Mouse (Mus musculus): ENCODE results near the gene Snrpb. TPM values are rescaled to one million over a fixed set of nuclear protein-coding genes. Genes with fewer than 3 reads are reported as not detected.
A peak's percentile ranks its signal among the peaks of the same experiment; 100 is the strongest.

Gene Snrpb
- total RNA-seq (2014; rRNA removed; ENCODE audit: low replicate concordance) (375 and 410 TPM in 2 replicates), polyA plus RNA-seq (2015; fragmentation: Nextera tagmentation; extraction: Ambion mirVana) (307 and 316 TPM in 2 replicates)

- peaks cover 27% of the 10 kb centered on the region for H3K36me3 ChIP-seq (replicated peaks; ENCODE audit: control insufficient read depth, insufficient read depth, low read length)
- ATAC-seq (ENCODE audit: insufficient read depth, low read depth) (peak; percentile 92), DNase-seq (ENCODE audit: low spot score) (peak; percentile 91)
- WGBS: under 1% methylated on average over 80 of the region's 81 CpGs
- peak within 1 kb of the TSS; percentile 95 for H3K27ac ChIP-seq (ENCODE audit: low read depth)
- peak within 1 kb of the TSS; percentile 97 for H3K4me3 ChIP-seq (ENCODE audit: low read depth, low read length)
- H3K27me3 ChIP-seq (ENCODE audit: control insufficient read depth, insufficient read depth, low read length): no peaks in the 10 kb centered on the region
- H3K9ac ChIP-seq (replicated peaks; ENCODE audit: low read depth, low read length): peak within 1 kb of the TSS; percentile 99
- peak within 1 kb of the TSS; percentile 80 for H3K4me2 ChIP-seq (ENCODE audit: low read depth, low read length)
- H3K4me1 ChIP-seq (ENCODE audit: control insufficient read depth, insufficient read depth): peaks cover 23% of the 10 kb centered on the region
- H3K9me3 ChIP-seq (replicated peaks; ENCODE audit: control insufficient read depth, low read length): no peaks in the 10 kb centered on the region
- TF ChIP-seq CTCF (IDR thresholded peaks at IDR 0.05; ENCODE audit: low read depth): no peak
- TF ChIP-seq EP300 (IDR thresholded peaks at IDR 0.05; ENCODE audit: low read depth): 0 out of 2 replicates have a peak, but pooled peaks have one; percentile 52
These were observed at the start of gene Snrpb for GRCm38 (mm10) chr2:130178706-130179506. Snrpb (minus strand) TSS chr2:130179403.

GRCm38 (mm10) chr2:130211581-130211980 lies 32.4 kb upstream of the Snrpb start:
- Histone ChIP-seq H3K4me2 (ENCODE audit: low read depth, low read length) (no peak overlapping the region), H3K36me3 (replicated peaks; ENCODE audit: control insufficient read depth, insufficient read depth, low read length) (no peaks in the 10 kb centered on the region), H3K27ac (ENCODE audit: low read depth) (no peak overlapping the region), H3K9me3 (replicated peaks; ENCODE audit: control insufficient read depth, low read length) (no peaks in the 10 kb centered on the region), H3K4me3 (ENCODE audit: low read depth, low read length) (no peak overlapping the region), H3K9ac (replicated peaks; ENCODE audit: low read depth, low read length) (no peak overlapping the region), H3K4me1 (ENCODE audit: control insufficient read depth, insufficient read depth) (no peaks in the 10 kb centered on the region), H3K27me3 (ENCODE audit: control insufficient read depth, insufficient read depth, low read length) (no peaks in the 10 kb centered on the region)
- DNase-seq (ENCODE audit: low spot score) (no peak), ATAC-seq (ENCODE audit: insufficient read depth, low read depth) (no peak)
- TF ChIP-seq CTCF (IDR thresholded peaks at IDR 0.05; ENCODE audit: low read depth) (no peak), EP300 (IDR thresholded peaks at IDR 0.05; ENCODE audit: low read depth) (no peak)
- whole genome bisulfite sequencing: 80% methylated on average over 2 of the region's 2 CpGs

- Histone ChIP-seq H3K27me3 (ENCODE audit: control insufficient read depth, insufficient read depth, low read length) (no peaks in the 10 kb centered on the region), H3K27ac (ENCODE audit: low read depth) (no peak overlapping the region), H3K36me3 (replicated peaks; ENCODE audit: control insufficient read depth, insufficient read depth, low read length) (no peaks in the 10 kb centered on the region), H3K9ac (replicated peaks; ENCODE audit: low read depth, low read length) (no peak overlapping the region), H3K4me1 (ENCODE audit: control insufficient read depth, insufficient read depth) (no peaks in the 10 kb centered on the region), H3K9me3 (replicated peaks; ENCODE audit: control insufficient read depth, low read length) (no peaks in the 10 kb centered on the region), H3K4me2 (ENCODE audit: low read depth, low read length) (no peak overlapping the region), H3K4me3 (ENCODE audit: low read depth, low read length) (no peak overlapping the region)
- no peak for DNase-seq (ENCODE audit: low spot score)
- ATAC-seq (ENCODE audit: insufficient read depth, low read depth): no peak
- TF ChIP-seq EP300 (IDR thresholded peaks at IDR 0.05; ENCODE audit: low read depth) (no peak), CTCF (IDR thresholded peaks at IDR 0.05; ENCODE audit: low read depth) (no peak)
- WGBS: 93% methylated on average over 3 of the region's 3 CpGs
These were observed 30.4 kb upstream of the Snrpb start for GRCm38 (mm10) chr2:130209636-130210035.

GRCm38 (mm10) chr2:130207996-130208395 lies 28.8 kb upstream of the Snrpb start:
- Histone ChIP-seq H3K4me1 (ENCODE audit: control insufficient read depth, insufficient read depth) (no peaks in the 10 kb centered on the region), H3K9ac (replicated peaks; ENCODE audit: low read depth, low read length) (no peak overlapping the region), H3K27me3 (ENCODE audit: control insufficient read depth, insufficient read depth, low read length) (no peaks in the 10 kb centered on the region), H3K27ac (ENCODE audit: low read depth) (no peak overlapping the region), H3K9me3 (replicated peaks; ENCODE audit: control insufficient read depth, low read length) (no peaks in the 10 kb centered on the region), H3K4me3 (ENCODE audit: low read depth, low read length) (no peak overlapping the region), H3K36me3 (replicated peaks; ENCODE audit: control insufficient read depth, insufficient read depth, low read length) (no peaks in the 10 kb centered on the region), H3K4me2 (ENCODE audit: low read depth, low read length) (no peak overlapping the region)
- TF ChIP-seq EP300 (IDR thresholded peaks at IDR 0.05; ENCODE audit: low read depth): no peak
- TF ChIP-seq CTCF (IDR thresholded peaks at IDR 0.05; ENCODE audit: low read depth): no peak
- WGBS: 69% methylated on average over 3 of the region's 3 CpGs
- DNase-seq (ENCODE audit: low spot score) (no peak), ATAC-seq (ENCODE audit: insufficient read depth, low read depth) (no peak)

GRCm38 (mm10) chr2:130207376-130207775 lies 28.2 kb upstream of the Snrpb start:
- H3K9ac ChIP-seq (replicated peaks; ENCODE audit: low read depth, low read length): no peak overlapping the region
- DNase-seq (ENCODE audit: low spot score) (no peak), ATAC-seq (ENCODE audit: insufficient read depth, low read depth) (no peak)
- no peaks in the 10 kb centered on the region for H3K4me1 ChIP-seq (ENCODE audit: control insufficient read depth, insufficient read depth)
- no peak overlapping the region for H3K4me2 ChIP-seq (ENCODE audit: low read depth, low read length)
- TF ChIP-seq EP300 (IDR thresholded peaks at IDR 0.05; ENCODE audit: low read depth): no peak
- no peak for TF ChIP-seq CTCF (IDR thresholded peaks at IDR 0.05; ENCODE audit: low read depth)
- H3K27ac ChIP-seq (ENCODE audit: low read depth): no peak overlapping the region
- H3K4me3 ChIP-seq (ENCODE audit: low read depth, low read length): no peak overlapping the region
- H3K27me3 ChIP-seq (ENCODE audit: control insufficient read depth, insufficient read depth, low read length): no peaks in the 10 kb centered on the region
- no peaks in the 10 kb centered on the region for H3K36me3 ChIP-seq (replicated peaks; ENCODE audit: control insufficient read depth, insufficient read depth, low read length)
- no peaks in the 10 kb centered on the region for H3K9me3 ChIP-seq (replicated peaks; ENCODE audit: control insufficient read depth, low read length)
- WGBS: 51% methylated on average over 2 of the region's 2 CpGs
